Mouse (Mus musculus): ENCODE measurements at regions not wholly inside any gene's neighbourhood (a gene's known extent, or its start where the extent isn't known, plus 50 kb on each side); places are given as distances from the start of the nearest gene placed in this dataset.

DNA sequence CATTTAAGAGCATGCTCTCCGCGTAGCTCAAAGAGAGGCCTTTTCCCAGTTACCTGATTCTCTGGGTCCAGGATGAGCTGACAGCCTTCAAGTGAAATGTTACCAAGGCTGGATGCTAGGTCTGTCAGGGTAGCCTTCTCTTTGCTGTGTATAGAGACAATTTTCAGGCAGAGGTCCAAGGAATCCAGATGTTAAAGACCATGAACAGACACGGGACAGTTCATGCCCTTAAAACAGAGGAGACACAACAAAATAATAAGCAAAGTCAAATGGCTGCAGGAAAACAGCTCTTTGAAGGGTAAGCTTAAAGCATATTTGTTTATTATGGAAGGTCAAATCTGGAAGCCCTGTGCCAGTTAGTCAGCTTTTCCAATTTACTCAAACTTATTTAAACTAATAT lies 352.8 kb downstream of the Rnd3 start:
- WGBS = 86% methylated on average over 3 of the region's 3 CpGs
- Histone ChIP-seq H3K36me3 (replicated peaks) (no peaks in the 10 kb centered on the region), H3K27me3 (no peaks in the 10 kb centered on the region), H3K4me3 (replicated peaks) (no peak overlapping the region), H3K9ac (no peak overlapping the region), H3K27ac (no peak overlapping the region), H3K4me1 (no peaks in the 10 kb centered on the region), H3K9me3 (peaks cover 6% of the 10 kb centered on the region; the same call in 1 of the 2 replicates), H3K4me2 (no peak overlapping the region)
- ATAC-seq (ENCODE audit: low FRiP score) = no peak

DNA sequence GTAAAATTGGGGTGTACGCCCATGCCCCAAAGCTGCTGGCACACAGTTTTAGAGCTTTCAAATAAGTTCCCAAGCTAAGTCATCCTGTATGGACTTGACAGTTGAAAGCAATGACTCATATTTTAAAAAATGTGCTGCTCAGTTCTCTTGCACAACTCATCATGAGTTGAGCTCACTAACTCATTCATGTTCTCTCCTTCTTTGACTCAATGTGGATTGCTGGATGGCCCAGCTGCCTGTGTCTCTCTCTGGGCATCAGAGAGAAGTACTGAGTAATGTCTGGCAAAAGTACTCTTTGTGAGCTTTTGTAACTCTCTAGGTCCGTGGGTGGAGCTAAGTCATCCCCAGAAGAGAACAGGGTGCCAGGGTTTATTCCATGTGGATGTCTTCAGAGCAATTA lies 355.3 kb downstream of the Rnd3 start:
- Histone ChIP-seq H3K27ac (no peak overlapping the region), H3K9me3 (peaks cover 6% of the 10 kb centered on the region; the same call in 1 of the 2 replicates), H3K4me1 (no peaks in the 10 kb centered on the region), H3K9ac (no peak overlapping the region), H3K36me3 (replicated peaks) (no peaks in the 10 kb centered on the region), H3K4me3 (replicated peaks) (no peak overlapping the region), H3K27me3 (no peaks in the 10 kb centered on the region), H3K4me2 (no peak overlapping the region)
- no peak for ATAC-seq (ENCODE audit: low FRiP score)
- 79% methylated on average over 2 of the region's 2 CpGs for WGBS

DNA sequence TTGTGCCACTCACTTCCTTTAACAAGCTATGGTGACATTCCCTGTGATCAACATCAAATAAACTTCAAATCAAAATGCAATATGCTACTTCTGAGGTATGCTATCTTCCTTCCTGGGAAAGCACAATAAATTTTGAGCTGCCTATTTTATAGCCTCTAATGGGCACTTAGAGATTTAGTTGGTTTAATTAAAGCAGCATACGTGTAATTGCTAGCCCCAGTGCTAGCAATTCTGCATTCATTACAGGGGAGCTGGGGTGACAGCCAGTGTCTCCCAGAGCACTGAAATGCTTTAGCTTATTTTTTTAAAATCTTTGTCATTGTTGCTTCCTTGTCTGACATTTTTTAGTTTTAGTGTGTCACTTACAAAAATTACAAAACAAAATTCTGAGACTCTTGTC lies 355.8 kb downstream of the Rnd3 start:
- Histone ChIP-seq H3K4me3 (replicated peaks) (no peak overlapping the region), H3K27ac (no peak overlapping the region), H3K9ac (no peak overlapping the region), H3K4me1 (no peaks in the 10 kb centered on the region), H3K4me2 (no peak overlapping the region), H3K36me3 (replicated peaks) (no peaks in the 10 kb centered on the region), H3K9me3 (peaks cover 6% of the 10 kb centered on the region; the same call in 1 of the 2 replicates), H3K27me3 (no peaks in the 10 kb centered on the region)
- no peak for ATAC-seq (ENCODE audit: low FRiP score)
- 29% methylated on average over 1 of the region's 1 CpGs for WGBS

DNA sequence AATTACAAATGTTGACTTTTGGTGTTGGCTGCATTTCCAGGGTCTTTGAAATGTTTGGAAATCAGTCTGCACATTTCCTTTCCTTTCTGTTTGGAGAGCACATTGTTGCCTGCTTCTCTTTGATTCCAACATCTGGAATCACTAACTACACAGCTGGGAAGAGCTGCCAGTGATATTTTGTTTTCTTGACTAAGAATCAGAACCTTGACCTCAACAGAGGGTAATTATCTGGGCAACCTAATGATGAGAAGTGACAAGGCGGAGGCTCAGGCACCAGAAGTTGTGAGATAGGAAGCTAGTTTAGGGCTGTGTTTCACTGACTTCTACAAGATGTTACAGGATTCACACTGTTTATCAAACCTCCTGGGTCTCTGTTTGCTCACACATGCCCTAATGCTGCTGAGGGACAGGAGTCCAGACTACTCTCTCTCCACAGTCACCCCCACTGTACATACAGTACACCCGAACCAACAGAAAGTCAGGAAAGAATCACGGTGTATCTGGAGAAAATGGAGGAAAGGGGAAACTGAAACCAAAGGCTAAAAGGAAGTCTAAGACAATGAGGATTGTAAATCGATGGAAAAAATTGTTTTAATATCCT lies 359.8 kb downstream of the Rnd3 start:
- Histone ChIP-seq H3K36me3 (replicated peaks) (no peaks in the 10 kb centered on the region), H3K4me1 (no peaks in the 10 kb centered on the region), H3K27ac (0 out of 2 replicates have a peak overlapping the region, but pooled peaks have one; percentile 3), H3K4me2 (no peak overlapping the region), H3K27me3 (no peaks in the 10 kb centered on the region), H3K9ac (no peak overlapping the region), H3K9me3 (peaks cover 6% of the 10 kb centered on the region; the same call in 1 of the 2 replicates), H3K4me3 (replicated peaks) (no peak overlapping the region)
- no peak for ATAC-seq (ENCODE audit: low FRiP score)
- 84% methylated on average over 4 of the region's 4 CpGs for WGBS

- no peaks in the 10 kb centered on the region for H3K4me1 ChIP-seq
- WGBS = 88% methylated on average over 8 of the region's 8 CpGs
- H3K36me3 ChIP-seq (replicated peaks) = no peaks in the 10 kb centered on the region
- no peak overlapping the region for H3K4me2 ChIP-seq
- H3K9me3 ChIP-seq = no peaks in the 10 kb centered on the region
- H3K9ac ChIP-seq = no peak overlapping the region
- no peak for ATAC-seq (ENCODE audit: low FRiP score)
- no peaks in the 10 kb centered on the region for H3K27me3 ChIP-seq
- H3K4me3 ChIP-seq (replicated peaks) = no peak overlapping the region
- H3K27ac ChIP-seq = no peak overlapping the region
These were observed 376.8 kb downstream of the Rnd3 start for GRCm38 (mm10) chr2:50772101-50772500.

DNA sequence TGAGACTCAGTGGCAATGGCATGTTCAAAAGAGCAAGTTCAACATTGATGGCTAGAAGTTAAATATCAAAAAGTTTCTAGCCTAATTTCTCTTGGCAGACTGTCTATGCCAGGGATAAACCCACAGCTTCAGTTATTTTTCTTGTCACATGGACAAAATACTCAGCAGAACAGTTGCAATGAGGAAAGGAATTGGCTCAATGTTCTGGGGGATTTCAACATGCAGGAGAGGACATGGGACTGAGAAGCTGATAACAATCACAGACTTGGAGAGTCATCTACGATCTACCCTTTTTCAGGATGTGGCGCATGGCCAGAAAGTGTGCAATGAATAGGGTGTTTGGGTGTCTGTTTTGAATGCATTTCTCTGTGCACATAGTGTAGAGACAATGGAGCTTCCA lies 389.9 kb downstream of the Rnd3 start:
- H3K4me2 ChIP-seq = no peak overlapping the region
- 87% methylated on average over 2 of the region's 2 CpGs for WGBS
- no peak overlapping the region for H3K4me3 ChIP-seq (replicated peaks)
- H3K36me3 ChIP-seq (replicated peaks) = no peaks in the 10 kb centered on the region
- H3K9me3 ChIP-seq = no peaks in the 10 kb centered on the region
- no peak for ATAC-seq (ENCODE audit: low FRiP score)
- H3K27me3 ChIP-seq = no peaks in the 10 kb centered on the region
- H3K9ac ChIP-seq = no peak overlapping the region
- H3K27ac ChIP-seq = no peak overlapping the region
- H3K4me1 ChIP-seq = peaks cover 10% of the 10 kb centered on the region

GRCm38 (mm10) chr2:50757837-50758541 lies 390.9 kb downstream of the Rnd3 start:
- Histone ChIP-seq H3K9ac (no peak overlapping the region), H3K4me2 (no peak overlapping the region), H3K27ac (no peak overlapping the region), H3K4me1 (peaks cover 10% of the 10 kb centered on the region), H3K36me3 (replicated peaks) (no peaks in the 10 kb centered on the region), H3K4me3 (replicated peaks) (no peak overlapping the region), H3K9me3 (no peaks in the 10 kb centered on the region), H3K27me3 (no peaks in the 10 kb centered on the region)
- 93% methylated on average over 21 of the region's 21 CpGs for WGBS
- ATAC-seq (ENCODE audit: low FRiP score) = no peak

GRCm38 (mm10) chr2:50755616-50756450 lies 393.1 kb downstream of the Rnd3 start:
- H3K9ac ChIP-seq = no peak overlapping the region
- H3K27me3 ChIP-seq = no peaks in the 10 kb centered on the region
- no peaks in the 10 kb centered on the region for H3K9me3 ChIP-seq
- no peak overlapping the region for H3K4me3 ChIP-seq (replicated peaks)
- 0 out of 2 replicates have a peak overlapping the region, but pooled peaks have one; percentile 10 for H3K4me2 ChIP-seq
- H3K27ac ChIP-seq = peak overlapping the region; percentile 61
- H3K36me3 ChIP-seq (replicated peaks) = no peaks in the 10 kb centered on the region
- ATAC-seq (ENCODE audit: low FRiP score) = peak; percentile 63
- 17% methylated on average over 9 of the region's 9 CpGs for WGBS
- peaks cover 20% of the 10 kb centered on the region for H3K4me1 ChIP-seq

- no peak for ATAC-seq (ENCODE audit: low FRiP score)
- Histone ChIP-seq H3K27me3 (no peaks in the 10 kb centered on the region), H3K9me3 (no peaks in the 10 kb centered on the region), H3K9ac (no peak overlapping the region), H3K4me3 (replicated peaks) (no peak overlapping the region), H3K36me3 (replicated peaks) (no peaks in the 10 kb centered on the region), H3K27ac (no peak overlapping the region), H3K4me1 (peaks cover 25% of the 10 kb centered on the region), H3K4me2 (no peak overlapping the region)
- 57% methylated on average over 6 of the region's 6 CpGs for WGBS
These were observed 393.8 kb downstream of the Rnd3 start for GRCm38 (mm10) chr2:50755160-50755559.

GRCm38 (mm10) chr2:50752408-50752807 lies 396.5 kb downstream of the Rnd3 start:
- no peak overlapping the region for H3K27ac ChIP-seq
- no peaks in the 10 kb centered on the region for H3K9me3 ChIP-seq
- no peak overlapping the region for H3K4me3 ChIP-seq (replicated peaks)
- peaks cover 25% of the 10 kb centered on the region for H3K4me1 ChIP-seq
- H3K36me3 ChIP-seq (replicated peaks) = no peaks in the 10 kb centered on the region
- H3K4me2 ChIP-seq = no peak overlapping the region
- no peaks in the 10 kb centered on the region for H3K27me3 ChIP-seq
- H3K9ac ChIP-seq = no peak overlapping the region
- ATAC-seq (ENCODE audit: low FRiP score) = no peak
- 79% methylated on average over 9 of the region's 9 CpGs for WGBS

GRCm38 (mm10) chr2:50750799-50751198 lies 398.1 kb downstream of the Rnd3 start:
- Histone ChIP-seq H3K9me3 (no peaks in the 10 kb centered on the region), H3K4me1 (peaks cover 19% of the 10 kb centered on the region), H3K9ac (no peak overlapping the region), H3K4me2 (no peak overlapping the region), H3K36me3 (replicated peaks) (no peaks in the 10 kb centered on the region), H3K27me3 (no peaks in the 10 kb centered on the region), H3K27ac (no peak overlapping the region), H3K4me3 (replicated peaks) (no peak overlapping the region)
- WGBS = 38% methylated on average over 5 of the region's 5 CpGs
- ATAC-seq (ENCODE audit: low FRiP score) = no peak

DNA sequence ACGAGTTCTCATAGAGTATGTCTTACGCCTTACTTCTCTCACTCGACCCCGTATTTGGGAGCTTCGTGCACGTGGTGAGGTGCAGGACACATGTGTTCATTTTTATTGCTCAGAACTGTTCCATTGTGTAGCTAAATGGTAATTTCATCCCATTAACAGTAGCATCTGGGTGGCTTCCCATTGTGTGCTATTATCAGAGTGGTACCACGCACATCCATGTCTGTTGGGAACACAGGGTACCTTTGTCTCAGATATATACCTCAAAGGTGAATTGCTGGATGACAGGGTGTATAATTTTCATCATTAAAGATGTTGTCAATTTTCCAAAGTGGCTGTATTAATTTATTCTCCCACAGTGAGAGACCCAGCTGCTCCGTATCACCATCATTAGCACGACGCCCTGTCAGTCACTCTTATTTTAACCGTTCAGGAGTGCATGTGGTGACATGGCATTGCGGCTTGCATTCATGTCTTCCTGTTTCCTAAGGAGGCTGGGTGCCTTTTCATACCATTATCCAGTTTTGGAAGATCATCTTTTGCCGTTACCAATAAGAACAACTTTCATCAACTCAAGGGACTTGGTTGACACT lies 404.2 kb downstream of the Rnd3 start:
- 72% methylated on average over 13 of the region's 13 CpGs for WGBS
- H3K4me3 ChIP-seq (replicated peaks) = no peak overlapping the region
- peak; percentile 78 for ATAC-seq (ENCODE audit: low FRiP score)

More for the DNA sequence above, 404.2 kb downstream of the Rnd3 start:
- H3K9me3 ChIP-seq = no peaks in the 10 kb centered on the region
- no peak overlapping the region for H3K9ac ChIP-seq
- H3K27me3 ChIP-seq = no peaks in the 10 kb centered on the region
- H3K4me2 ChIP-seq = no peak overlapping the region
- no peaks in the 10 kb centered on the region for H3K36me3 ChIP-seq (replicated peaks)
- no peaks in the 10 kb centered on the region for H3K4me1 ChIP-seq
- H3K27ac ChIP-seq = peak overlapping the region; percentile 9; the same call in 1 of the 2 replicates
